Mouse (Mus musculus) neural tube, embryonic 15.5 days (tissue): Measurements from ENCODE around the gene Pik3cd. TPM values are rescaled to one million over a fixed set of nuclear protein-coding genes. Genes with fewer than 3 reads are reported as not detected.

Experiments used
- ATAC-seq: fragments of 200-750 bp; cut with Nextera tagmentation; 2 replicates; pipeline ENCODE4 v1.8.0; 2017; ENCODE audit warnings: mild to moderate bottlenecking, moderate TSS enrichment, moderate library complexity; ENCODE audit not compliant: low FRiP score
- H3K27ac ChIP-seq: fragments of 300-500 bp; sonication (generic); replicated peaks from 2 replicates; pipeline ENCODE4 v1.5.1; 2015; ENCODE audit warnings: mild to moderate bottlenecking, inconsistent platforms
- H3K27me3 ChIP-seq: fragments of 300-500 bp; sonication (generic); replicated peaks from 2 replicates; pipeline ENCODE4 v1.6.1; 2015; ENCODE audit warnings: inconsistent platforms
- H3K36me3 ChIP-seq: fragments of 300-500 bp; sonication (generic); 2 replicates; pipeline ENCODE4 v1.6.1; 2015; ENCODE audit warnings: inconsistent platforms
- H3K4me1 ChIP-seq: fragments of 300-500 bp; sonication (generic); 2 replicates; pipeline ENCODE4 v1.6.1; 2015; ENCODE audit warnings: inconsistent platforms
- H3K4me2 ChIP-seq: fragments of 300-500 bp; sonication (generic); 2 replicates; pipeline ENCODE4 v1.6.1; 2015; ENCODE audit warnings: inconsistent platforms, mild to moderate bottlenecking, moderate library complexity
- H3K4me3 ChIP-seq: fragments of 300-500 bp; sonication (generic); replicated peaks from 2 replicates; pipeline ENCODE4 v1.5.1; 2015; ENCODE audit warnings: mild to moderate bottlenecking, inconsistent platforms
- H3K9ac ChIP-seq: fragments of 300-500 bp; sonication (generic); replicated peaks from 2 replicates; pipeline ENCODE4 v1.6.1; 2015; ENCODE audit warnings: mild to moderate bottlenecking, inconsistent platforms
- H3K9me3 ChIP-seq: fragments of 300-500 bp; sonication (generic); replicated peaks from 2 replicates; pipeline ENCODE4 v1.6.1; 2016; ENCODE audit warnings: inconsistent platforms
- WGBS: fragments of 180-500 bp; shearing (Covaris S2); methylation state at CpG from one replicate; pipeline ENCODE4 v1.1.7; 2015; ENCODE audit warnings: mixed read lengths; 5-methylcytosine and 5-hydroxymethylcytosine counted together
- polyA plus RNA-seq: library from polyadenylated mRNA; unstranded; fragments of >200 nt; fragmentation: Nextera tagmentation; extraction: Ambion mirVana; gene quantifications from 2 replicates; pipeline ENCODE4 v1.2.1, GENCODE M21; 2015

Gene Pik3cd
- polyA plus RNA-seq, 1 experiment from 2014 or later = 16.0 TPM

GRCm38 (mm10) chr4:149660598-149660997 is 41.8 kb downstream of the Pik3cd start:
- Histone ChIP-seq H3K9me3 (no peaks in the 10 kb centered on the region), H3K4me1 (no peaks in the 10 kb centered on the region), H3K27ac (no peak overlapping the region), H3K27me3 (no peaks in the 10 kb centered on the region), H3K36me3 (peaks cover 46% of the 10 kb centered on the region), H3K4me3 (no peak overlapping the region), H3K4me2 (no peak overlapping the region), H3K9ac (no peak overlapping the region)
- WGBS = 91% methylated on average over 7 of the region's 7 CpGs
- ATAC-seq = no peak

- H3K27ac ChIP-seq = no peak overlapping the region
- ATAC-seq = no peak
- no peak overlapping the region for H3K4me3 ChIP-seq
- H3K9ac ChIP-seq = no peak overlapping the region
- no peaks in the 10 kb centered on the region for H3K27me3 ChIP-seq
- H3K4me2 ChIP-seq = no peak overlapping the region
- WGBS = 81% methylated on average over 25 of the region's 25 CpGs
- H3K9me3 ChIP-seq = no peaks in the 10 kb centered on the region
- no peaks in the 10 kb centered on the region for H3K4me1 ChIP-seq
- peaks cover 54% of the 10 kb centered on the region for H3K36me3 ChIP-seq
Measured at GRCm38 (mm10) chr4:149659495-149660116, 42.8 kb downstream of the Pik3cd start.

GRCm38 (mm10) chr4:149657858-149658416 is 44.4 kb downstream of the Pik3cd start:
- 83% methylated on average over 11 of the region's 11 CpGs for WGBS
- Histone ChIP-seq H3K36me3 (peaks cover 71% of the 10 kb centered on the region), H3K9me3 (no peaks in the 10 kb centered on the region)

GRCm38 (mm10) chr4:149654232-149654631 is 48.1 kb downstream of the Pik3cd start:
- Histone ChIP-seq H3K27ac (no peak overlapping the region), H3K4me1 (no peaks in the 10 kb centered on the region), H3K36me3 (peaks cover 90% of the 10 kb centered on the region), H3K9ac (no peak overlapping the region), H3K4me2 (no peak overlapping the region), H3K4me3 (no peak overlapping the region), H3K27me3 (no peaks in the 10 kb centered on the region), H3K9me3 (no peaks in the 10 kb centered on the region)
- ATAC-seq = no peak
- WGBS = 86% methylated on average over 4 of the region's 4 CpGs

More at GRCm38 (mm10) chr4:149657858-149658416, 44.4 kb downstream of the Pik3cd start:
- no peaks in the 10 kb centered on the region for H3K27me3 ChIP-seq
- no peak overlapping the region for H3K4me3 ChIP-seq
- H3K4me1 ChIP-seq = no peaks in the 10 kb centered on the region
- no peak for ATAC-seq
- H3K9ac ChIP-seq = no peak overlapping the region
- H3K4me2 ChIP-seq = no peak overlapping the region
- no peak overlapping the region for H3K27ac ChIP-seq

GRCm38 (mm10) chr4:149650493-149651193 is 51.7 kb downstream of the Pik3cd start:
- no peaks in the 10 kb centered on the region for H3K9me3 ChIP-seq
- no peaks in the 10 kb centered on the region for H3K4me1 ChIP-seq
- no peaks in the 10 kb centered on the region for H3K27me3 ChIP-seq
- WGBS = 72% methylated on average over 24 of the region's 24 CpGs
- peaks cover 99% of the 10 kb centered on the region for H3K36me3 ChIP-seq
- no peak overlapping the region for H3K4me3 ChIP-seq
- ATAC-seq = no peak
- H3K27ac ChIP-seq = no peak overlapping the region
- H3K4me2 ChIP-seq = no peak overlapping the region
- H3K9ac ChIP-seq = no peak overlapping the region

GRCm38 (mm10) chr4:149648031-149648805 is 54.2 kb downstream of the Pik3cd start:
- Histone ChIP-seq H3K4me2 (no peak overlapping the region), H3K36me3 (peaks cover 96% of the 10 kb centered on the region), H3K4me1 (no peaks in the 10 kb centered on the region), H3K27ac (0 out of 2 replicates have a peak overlapping the region, but pooled peaks have one; percentile 15), H3K4me3 (no peak overlapping the region), H3K9ac (no peak overlapping the region), H3K27me3 (no peaks in the 10 kb centered on the region), H3K9me3 (no peaks in the 10 kb centered on the region)
- WGBS = 88% methylated on average over 20 of the region's 20 CpGs
- ATAC-seq = no peak

GRCm38 (mm10) chr4:149645761-149646160 is 56.6 kb downstream of the Pik3cd start:
- Histone ChIP-seq H3K9ac (no peak overlapping the region), H3K27me3 (no peaks in the 10 kb centered on the region), H3K9me3 (no peaks in the 10 kb centered on the region), H3K36me3 (peaks cover 96% of the 10 kb centered on the region), H3K4me3 (no peak overlapping the region), H3K4me2 (no peak overlapping the region), H3K4me1 (no peaks in the 10 kb centered on the region), H3K27ac (no peak overlapping the region)
- no peak for ATAC-seq
- 89% methylated on average over 9 of the region's 9 CpGs for WGBS

GRCm38 (mm10) chr4:149641956-149642355 is 60.4 kb downstream of the Pik3cd start:
- no peaks in the 10 kb centered on the region for H3K27me3 ChIP-seq
- H3K4me2 ChIP-seq = no peak overlapping the region
- ATAC-seq = no peak
- H3K4me3 ChIP-seq = no peak overlapping the region
- 85% methylated on average over 5 of the region's 5 CpGs for WGBS
- no peaks in the 10 kb centered on the region for H3K4me1 ChIP-seq
- no peak overlapping the region for H3K9ac ChIP-seq
- peaks cover 89% of the 10 kb centered on the region for H3K36me3 ChIP-seq
- H3K9me3 ChIP-seq = no peaks in the 10 kb centered on the region
- H3K27ac ChIP-seq = no peak overlapping the region

GRCm38 (mm10) chr4:149641400-149641799 is 61.0 kb downstream of the Pik3cd start:
- ATAC-seq = no peak
- no peak overlapping the region for H3K27ac ChIP-seq
- no peaks in the 10 kb centered on the region for H3K27me3 ChIP-seq
- H3K36me3 ChIP-seq = peaks cover 88% of the 10 kb centered on the region
- no peak overlapping the region for H3K9ac ChIP-seq
- no peak overlapping the region for H3K4me3 ChIP-seq
- no peaks in the 10 kb centered on the region for H3K4me1 ChIP-seq
- WGBS = 86% methylated on average over 8 of the region's 8 CpGs
- no peak overlapping the region for H3K4me2 ChIP-seq
- H3K9me3 ChIP-seq = no peaks in the 10 kb centered on the region

- Histone ChIP-seq H3K36me3 (peaks cover 86% of the 10 kb centered on the region), H3K9ac (no peak overlapping the region), H3K4me1 (no peaks in the 10 kb centered on the region), H3K9me3 (no peaks in the 10 kb centered on the region), H3K27ac (no peak overlapping the region), H3K27me3 (no peaks in the 10 kb centered on the region), H3K4me2 (no peak overlapping the region), H3K4me3 (no peak overlapping the region)
- WGBS = 82% methylated on average over 9 of the region's 9 CpGs
- no peak for ATAC-seq
Measured at GRCm38 (mm10) chr4:149640831-149641230, 61.5 kb downstream of the Pik3cd start.

- H3K27ac ChIP-seq = no peak overlapping the region
- H3K27me3 ChIP-seq = no peaks in the 10 kb centered on the region
- no peaks in the 10 kb centered on the region for H3K4me1 ChIP-seq
- no peak overlapping the region for H3K9ac ChIP-seq
- no peak overlapping the region for H3K4me2 ChIP-seq
- WGBS = 91% methylated on average over 7 of the region's 7 CpGs
- no peak overlapping the region for H3K4me3 ChIP-seq
- no peak for ATAC-seq
- peaks cover 86% of the 10 kb centered on the region for H3K36me3 ChIP-seq
- no peaks in the 10 kb centered on the region for H3K9me3 ChIP-seq
Measured at GRCm38 (mm10) chr4:149637942-149638341, 64.4 kb downstream of the Pik3cd start.
